Mouse (Mus musculus): ENCODE results near the gene Eipr1. TPM values are rescaled to one million over a fixed set of nuclear protein-coding genes. Genes with fewer than 3 reads are reported as not detected.

Eipr1 gene
- polyA plus RNA-seq, 1 experiment: 57.7 TPM

DNA sequence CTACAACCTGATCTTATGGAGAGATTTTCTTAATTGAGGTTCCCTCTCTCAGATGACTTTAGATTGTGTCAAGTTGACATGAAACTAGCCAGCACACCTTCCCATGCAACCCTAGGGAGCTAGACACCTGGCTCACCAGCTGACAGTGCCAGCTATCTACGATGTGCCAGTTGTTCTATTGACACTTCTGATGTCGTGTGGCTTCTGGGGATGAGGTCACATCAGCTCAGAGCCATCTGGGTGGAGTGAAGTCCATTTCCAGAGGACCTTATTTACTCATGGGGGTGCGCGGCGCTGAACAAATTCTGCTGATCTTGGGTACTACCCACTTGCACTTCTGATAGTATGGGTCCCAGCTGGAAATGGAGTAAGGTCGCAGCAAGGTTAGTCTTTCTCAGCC is 146.7 kb downstream of the Eipr1 start:
- H3K27ac ChIP-seq (ENCODE audit: insufficient read depth, low read depth, low read length): no peak overlapping the region
- no peak for TF ChIP-seq POLR2A (IDR thresholded peaks at IDR 0.05; ENCODE audit: low read depth, low read length)
- TF ChIP-seq CTCF (IDR thresholded peaks at IDR 0.05; ENCODE audit: extremely low read depth, insufficient read length, insufficient replicate concordance, low read depth, low read length): no peak
- no peaks in the 10 kb centered on the region for H3K27me3 ChIP-seq (ENCODE audit: control insufficient read depth, insufficient read depth, low read length)
- WGBS: 88% methylated on average over 6 of the region's 6 CpGs
- H3K4me1 ChIP-seq (ENCODE audit: control insufficient read depth, insufficient read depth, insufficient read length, low read length): peaks cover 4% of the 10 kb centered on the region; the same call in 1 of the 2 replicates
- no peak overlapping the region for H3K4me3 ChIP-seq (ENCODE audit: low read depth, low read length)
- no peaks in the 10 kb centered on the region for H3K36me3 ChIP-seq (ENCODE audit: control insufficient read depth, insufficient read depth, low read length)

DNA sequence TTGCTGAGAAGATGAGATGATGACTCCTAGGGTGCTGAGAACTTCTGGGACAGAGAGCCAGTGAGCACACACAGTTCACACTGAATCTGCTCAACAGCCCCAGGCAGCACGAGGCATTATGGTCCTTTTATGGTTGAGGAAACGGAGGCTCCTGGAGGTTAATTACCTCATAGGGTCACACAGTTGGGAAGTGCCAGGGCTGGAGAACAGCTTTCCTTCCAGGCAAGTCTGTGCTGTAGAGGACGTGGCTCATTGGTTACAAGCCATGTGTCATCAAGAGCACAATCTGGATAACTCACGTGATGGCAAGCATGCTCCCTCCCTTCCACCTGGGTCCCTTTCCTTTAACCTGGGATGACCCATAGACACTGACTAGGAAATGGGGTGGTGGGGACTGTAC is 148.1 kb downstream of the Eipr1 start:
- no peaks in the 10 kb centered on the region for H3K36me3 ChIP-seq (ENCODE audit: control insufficient read depth, insufficient read depth, low read length)
- TF ChIP-seq CTCF (IDR thresholded peaks at IDR 0.05; ENCODE audit: extremely low read depth, insufficient read length, insufficient replicate concordance, low read depth, low read length) (no peak), POLR2A (IDR thresholded peaks at IDR 0.05; ENCODE audit: low read depth, low read length) (no peak)
- H3K4me3 ChIP-seq (ENCODE audit: low read depth, low read length): no peak overlapping the region
- 23% methylated on average over 4 of the region's 4 CpGs for WGBS
- peaks cover 6% of the 10 kb centered on the region; the same call in 1 of the 2 replicates for H3K4me1 ChIP-seq (ENCODE audit: control insufficient read depth, insufficient read depth, insufficient read length, low read length)
- no peak overlapping the region for H3K27ac ChIP-seq (ENCODE audit: insufficient read depth, low read depth, low read length)
- no peaks in the 10 kb centered on the region for H3K27me3 ChIP-seq (ENCODE audit: control insufficient read depth, insufficient read depth, low read length)

DNA sequence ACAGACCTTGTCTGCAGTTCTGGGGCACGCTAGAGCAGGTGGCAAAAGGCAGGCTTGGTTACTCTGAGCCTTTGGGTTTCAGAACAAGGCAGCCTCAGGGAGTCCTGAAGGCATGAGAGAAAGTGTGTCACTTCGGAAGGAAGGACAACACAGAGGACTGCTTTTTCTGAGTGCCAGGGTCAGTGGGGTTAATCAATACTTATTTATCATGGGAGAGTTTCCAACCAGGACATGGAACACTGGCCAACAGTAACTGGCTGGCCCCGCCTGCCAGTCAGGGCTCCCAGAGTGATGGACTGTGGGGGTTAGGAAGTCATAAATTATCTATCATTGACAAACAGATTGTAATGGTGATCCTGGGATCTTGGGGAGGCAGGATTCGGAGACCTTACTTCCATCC is 148.7 kb downstream of the Eipr1 start:
- no peak overlapping the region for H3K27ac ChIP-seq (ENCODE audit: insufficient read depth, low read depth, low read length)
- H3K36me3 ChIP-seq (ENCODE audit: control insufficient read depth, insufficient read depth, low read length): no peaks in the 10 kb centered on the region
- peaks cover 10% of the 10 kb centered on the region; the same call in 1 of the 2 replicates for H3K4me1 ChIP-seq (ENCODE audit: control insufficient read depth, insufficient read depth, insufficient read length, low read length)
- 48% methylated on average over 4 of the region's 4 CpGs for WGBS
- no peak overlapping the region for H3K4me3 ChIP-seq (ENCODE audit: low read depth, low read length)
- H3K27me3 ChIP-seq (ENCODE audit: control insufficient read depth, insufficient read depth, low read length): no peaks in the 10 kb centered on the region
- TF ChIP-seq POLR2A (IDR thresholded peaks at IDR 0.05; ENCODE audit: low read depth, low read length) (no peak), CTCF (IDR thresholded peaks at IDR 0.05; ENCODE audit: extremely low read depth, insufficient read length, insufficient replicate concordance, low read depth, low read length) (no peak)

DNA sequence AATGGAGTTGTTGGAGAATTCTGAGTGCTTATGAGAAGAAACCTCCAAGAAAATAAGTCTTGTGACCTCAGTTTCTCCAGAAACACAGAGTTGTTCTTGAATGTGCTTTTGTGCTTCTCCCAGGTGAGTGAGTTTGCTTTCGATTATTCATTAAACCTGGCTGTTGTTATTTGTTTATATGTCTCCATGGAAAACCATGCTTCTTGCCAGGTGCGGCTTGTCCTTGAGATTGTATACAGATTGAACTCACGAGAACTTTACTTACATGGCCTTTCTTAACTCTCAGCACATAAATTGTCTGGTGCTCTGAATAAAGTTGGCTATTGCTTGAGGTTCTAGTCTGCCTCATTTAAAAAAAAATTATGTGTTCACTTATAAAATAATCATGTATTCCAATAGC is 150.5 kb downstream of the Eipr1 start:
- TF ChIP-seq CTCF (IDR thresholded peaks at IDR 0.05; ENCODE audit: extremely low read depth, insufficient read length, insufficient replicate concordance, low read depth, low read length) (no peak), POLR2A (IDR thresholded peaks at IDR 0.05; ENCODE audit: low read depth, low read length) (no peak)
- 28% methylated on average over 3 of the region's 3 CpGs for WGBS
- H3K27ac ChIP-seq (ENCODE audit: insufficient read depth, low read depth, low read length): no peak overlapping the region
- no peaks in the 10 kb centered on the region for H3K27me3 ChIP-seq (ENCODE audit: control insufficient read depth, insufficient read depth, low read length)
- H3K4me1 ChIP-seq (ENCODE audit: control insufficient read depth, insufficient read depth, insufficient read length, low read length): peaks cover 10% of the 10 kb centered on the region; the same call in 1 of the 2 replicates
- no peaks in the 10 kb centered on the region for H3K36me3 ChIP-seq (ENCODE audit: control insufficient read depth, insufficient read depth, low read length)
- no peak overlapping the region for H3K4me3 ChIP-seq (ENCODE audit: low read depth, low read length)

DNA sequence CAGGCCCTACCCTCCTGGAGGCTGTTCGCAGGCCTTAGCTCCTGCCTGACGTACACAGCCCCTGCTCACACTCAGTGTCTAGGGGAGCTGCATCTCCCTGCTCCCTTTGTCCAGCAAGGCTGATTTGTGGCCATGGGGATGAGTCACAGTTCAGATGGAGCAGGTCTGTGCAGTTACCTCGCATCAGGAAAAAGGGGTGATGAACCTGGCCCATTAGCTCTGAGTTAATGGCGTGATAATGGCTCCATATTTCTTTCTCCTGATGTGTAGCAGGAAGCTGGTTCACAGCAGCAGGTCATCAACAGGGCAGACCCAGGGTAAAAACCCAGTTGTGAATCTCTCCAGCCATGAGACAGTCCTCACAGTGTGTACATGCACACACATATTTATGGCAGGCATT is 151.5 kb downstream of the Eipr1 start:
- Histone ChIP-seq H3K36me3 (ENCODE audit: control insufficient read depth, insufficient read depth, low read length) (no peaks in the 10 kb centered on the region), H3K4me3 (ENCODE audit: low read depth, low read length) (no peak overlapping the region), H3K4me1 (ENCODE audit: control insufficient read depth, insufficient read depth, insufficient read length, low read length) (peaks cover 10% of the 10 kb centered on the region; the same call in 1 of the 2 replicates), H3K27ac (ENCODE audit: insufficient read depth, low read depth, low read length) (no peak overlapping the region), H3K27me3 (ENCODE audit: control insufficient read depth, insufficient read depth, low read length) (no peaks in the 10 kb centered on the region)
- TF ChIP-seq CTCF (IDR thresholded peaks at IDR 0.05; ENCODE audit: extremely low read depth, insufficient read length, insufficient replicate concordance, low read depth, low read length) (no peak), POLR2A (IDR thresholded peaks at IDR 0.05; ENCODE audit: low read depth, low read length) (no peak)
- WGBS: 77% methylated on average over 4 of the region's 4 CpGs

DNA sequence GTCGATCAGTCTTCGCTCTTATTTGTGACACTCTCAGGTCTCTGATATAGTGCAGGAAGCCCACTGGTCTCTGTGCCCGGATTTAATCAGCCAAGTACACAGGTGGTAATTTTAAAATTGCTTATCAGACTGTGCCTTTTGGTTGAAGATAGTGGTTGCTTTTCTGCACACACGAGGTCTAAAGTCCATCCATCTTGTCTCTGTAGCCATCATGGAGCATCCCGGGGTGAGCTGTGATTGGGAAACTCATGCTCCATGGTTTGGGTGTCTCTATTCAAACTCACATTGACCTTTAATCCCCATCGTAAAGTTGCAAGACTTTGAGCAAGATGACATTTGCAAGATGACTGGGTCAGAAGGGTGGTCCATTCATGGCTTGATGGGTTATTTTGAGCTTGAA is 153.9 kb downstream of the Eipr1 start:
- no peaks in the 10 kb centered on the region for H3K36me3 ChIP-seq (ENCODE audit: control insufficient read depth, insufficient read depth, low read length)
- 46% methylated on average over 6 of the region's 6 CpGs for WGBS
- no peak overlapping the region for H3K27ac ChIP-seq (ENCODE audit: insufficient read depth, low read depth, low read length)
- H3K27me3 ChIP-seq (ENCODE audit: control insufficient read depth, insufficient read depth, low read length): no peaks in the 10 kb centered on the region
- TF ChIP-seq CTCF (IDR thresholded peaks at IDR 0.05; ENCODE audit: extremely low read depth, insufficient read length, insufficient replicate concordance, low read depth, low read length) (no peak), POLR2A (IDR thresholded peaks at IDR 0.05; ENCODE audit: low read depth, low read length) (no peak)
- H3K4me1 ChIP-seq (ENCODE audit: control insufficient read depth, insufficient read depth, insufficient read length, low read length): peaks cover 6% of the 10 kb centered on the region; the same call in 1 of the 2 replicates
- no peak overlapping the region for H3K4me3 ChIP-seq (ENCODE audit: low read depth, low read length)

DNA sequence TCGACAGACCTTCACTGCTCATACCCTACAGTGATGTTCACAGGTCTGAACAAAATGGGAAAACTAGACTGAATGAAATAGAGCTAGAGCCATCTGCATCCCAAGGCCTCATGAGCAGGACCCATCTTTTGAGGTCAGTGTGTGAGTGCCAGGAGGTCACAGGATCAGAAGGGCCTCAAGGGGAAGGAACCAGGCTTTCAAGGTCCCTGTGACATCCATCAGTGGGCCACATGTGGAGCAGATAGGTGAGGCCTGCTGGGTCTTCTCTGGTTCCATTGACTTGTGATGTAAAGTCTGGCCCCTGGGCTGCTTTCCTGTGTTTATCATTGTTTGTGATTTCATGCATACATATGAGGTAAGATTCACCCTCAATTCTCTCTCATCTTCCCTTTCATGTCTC is 154.4 kb downstream of the Eipr1 start:
- TF ChIP-seq CTCF (IDR thresholded peaks at IDR 0.05; ENCODE audit: extremely low read depth, insufficient read length, insufficient replicate concordance, low read depth, low read length) (no peak), POLR2A (IDR thresholded peaks at IDR 0.05; ENCODE audit: low read depth, low read length) (no peak)
- Histone ChIP-seq H3K4me3 (ENCODE audit: low read depth, low read length) (no peak overlapping the region), H3K27ac (ENCODE audit: insufficient read depth, low read depth, low read length) (no peak overlapping the region), H3K36me3 (ENCODE audit: control insufficient read depth, insufficient read depth, low read length) (no peaks in the 10 kb centered on the region), H3K4me1 (ENCODE audit: control insufficient read depth, insufficient read depth, insufficient read length, low read length) (peaks cover 6% of the 10 kb centered on the region; the same call in 1 of the 2 replicates), H3K27me3 (ENCODE audit: control insufficient read depth, insufficient read depth, low read length) (no peaks in the 10 kb centered on the region)
- 87% methylated on average over 1 of the region's 1 CpGs for WGBS

Data from small intestine, adult 2 months (tissue).